Mouse (Mus musculus): ENCODE data around the gene Arl8a. TPM values are rescaled to one million over a fixed set of nuclear protein-coding genes. Genes with fewer than 3 reads are reported as not detected.

Gene Arl8a
- polyA plus RNA-seq, 1 experiment from 2014 or later, result 55.5 TPM

- ATAC-seq (ENCODE audit: insufficient number of reproducible peaks, insufficient read depth, low FRiP score, low read depth), result peak; percentile 11; the same call in 1 of the 2 replicates
- H3K27me3 ChIP-seq (ENCODE audit: control insufficient read depth, insufficient read depth, low read length), result no peaks in the 10 kb centered on the region
- 84% methylated on average over 7 of the region's 7 CpGs for WGBS
- H3K4me2 ChIP-seq (replicated peaks; ENCODE audit: low read depth, low read length), result no peak overlapping the region
- no peaks in the 10 kb centered on the region for H3K36me3 ChIP-seq (ENCODE audit: control insufficient read depth, insufficient read depth, low read length)
- no peak overlapping the region for H3K9ac ChIP-seq (replicated peaks; ENCODE audit: low read depth, low read length)
- 0 out of 2 replicates have a peak, but pooled peaks cover 5% of the 10 kb centered on the region for H3K4me1 ChIP-seq (ENCODE audit: control insufficient read depth, insufficient read depth, low read length)
- H3K4me3 ChIP-seq (ENCODE audit: low read depth, low read length), result no peak overlapping the region
- no peaks in the 10 kb centered on the region for H3K9me3 ChIP-seq (ENCODE audit: control insufficient read depth, low read depth, low read length)
- H3K27ac ChIP-seq (ENCODE audit: low read length), result no peak overlapping the region
Measured at GRCm38 (mm10) chr1:135178863-135179262, 32.2 kb downstream of the Arl8a start.

DNA sequence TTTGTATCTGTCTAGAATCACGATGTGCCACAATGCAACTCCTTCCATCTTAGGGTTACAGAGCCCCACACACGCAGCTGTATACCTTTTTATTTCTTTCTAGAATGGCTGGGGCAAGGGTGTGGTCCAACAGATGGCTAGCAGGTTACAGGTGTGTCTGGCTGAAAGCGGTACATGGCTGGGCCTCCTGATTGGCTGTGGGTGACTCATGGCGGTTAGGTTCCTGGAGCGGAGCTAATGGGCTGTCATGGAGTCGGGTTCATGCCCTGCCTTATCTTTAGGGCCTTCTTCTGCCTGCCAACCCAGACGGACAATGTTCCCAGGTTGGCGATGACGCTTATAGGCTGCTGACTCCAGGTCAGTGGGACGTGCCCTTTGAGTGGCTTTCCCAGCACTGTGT, 34.2 kb downstream of the Arl8a start:
- peak; percentile 58; the same call in 1 of the 2 replicates for ATAC-seq (ENCODE audit: insufficient number of reproducible peaks, insufficient read depth, low FRiP score, low read depth)
- Histone ChIP-seq H3K4me3 (ENCODE audit: low read depth, low read length) (no peak overlapping the region), H3K27me3 (ENCODE audit: control insufficient read depth, insufficient read depth, low read length) (no peaks in the 10 kb centered on the region), H3K36me3 (ENCODE audit: control insufficient read depth, insufficient read depth, low read length) (no peaks in the 10 kb centered on the region), H3K27ac (ENCODE audit: low read length) (0 out of 2 replicates have a peak overlapping the region, but pooled peaks have one; percentile 45), H3K9ac (replicated peaks; ENCODE audit: low read depth, low read length) (no peak overlapping the region), H3K9me3 (ENCODE audit: control insufficient read depth, low read depth, low read length) (no peaks in the 10 kb centered on the region), H3K4me2 (replicated peaks; ENCODE audit: low read depth, low read length) (no peak overlapping the region), H3K4me1 (ENCODE audit: control insufficient read depth, insufficient read depth, low read length) (0 out of 2 replicates have a peak, but pooled peaks cover 5% of the 10 kb centered on the region)
- WGBS, result 66% methylated on average over 10 of the region's 10 CpGs

- H3K4me2 ChIP-seq (replicated peaks; ENCODE audit: low read depth, low read length), result no peak overlapping the region
- no peak overlapping the region for H3K9ac ChIP-seq (replicated peaks; ENCODE audit: low read depth, low read length)
- no peaks in the 10 kb centered on the region for H3K36me3 ChIP-seq (ENCODE audit: control insufficient read depth, insufficient read depth, low read length)
- H3K27me3 ChIP-seq (ENCODE audit: control insufficient read depth, insufficient read depth, low read length), result no peaks in the 10 kb centered on the region
- H3K9me3 ChIP-seq (ENCODE audit: control insufficient read depth, low read depth, low read length), result no peaks in the 10 kb centered on the region
- ATAC-seq (ENCODE audit: insufficient number of reproducible peaks, insufficient read depth, low FRiP score, low read depth), result no peak
- no peak overlapping the region for H3K4me3 ChIP-seq (ENCODE audit: low read depth, low read length)
- 0 out of 2 replicates have a peak overlapping the region, but pooled peaks have one; percentile 45 for H3K27ac ChIP-seq (ENCODE audit: low read length)
- 53% methylated on average over 4 of the region's 4 CpGs for WGBS
- H3K4me1 ChIP-seq (ENCODE audit: control insufficient read depth, insufficient read depth, low read length), result 0 out of 2 replicates have a peak, but pooled peaks cover 5% of the 10 kb centered on the region
Measured at GRCm38 (mm10) chr1:135181275-135181674, 34.7 kb downstream of the Arl8a start.

- Histone ChIP-seq H3K4me1 (ENCODE audit: control insufficient read depth, insufficient read depth, low read length) (0 out of 2 replicates have a peak, but pooled peaks cover 5% of the 10 kb centered on the region), H3K4me2 (replicated peaks; ENCODE audit: low read depth, low read length) (no peak overlapping the region), H3K27ac (ENCODE audit: low read length) (peak overlapping the region; percentile 70; the same call in 1 of the 2 replicates), H3K36me3 (ENCODE audit: control insufficient read depth, insufficient read depth, low read length) (no peaks in the 10 kb centered on the region), H3K9me3 (ENCODE audit: control insufficient read depth, low read depth, low read length) (no peaks in the 10 kb centered on the region), H3K4me3 (ENCODE audit: low read depth, low read length) (no peak overlapping the region), H3K9ac (replicated peaks; ENCODE audit: low read depth, low read length) (no peak overlapping the region), H3K27me3 (ENCODE audit: control insufficient read depth, insufficient read depth, low read length) (no peaks in the 10 kb centered on the region)
- WGBS, result 84% methylated on average over 8 of the region's 8 CpGs
- ATAC-seq (ENCODE audit: insufficient number of reproducible peaks, insufficient read depth, low FRiP score, low read depth), result no peak
Measured at GRCm38 (mm10) chr1:135181880-135182623, 35.4 kb downstream of the Arl8a start.

DNA sequence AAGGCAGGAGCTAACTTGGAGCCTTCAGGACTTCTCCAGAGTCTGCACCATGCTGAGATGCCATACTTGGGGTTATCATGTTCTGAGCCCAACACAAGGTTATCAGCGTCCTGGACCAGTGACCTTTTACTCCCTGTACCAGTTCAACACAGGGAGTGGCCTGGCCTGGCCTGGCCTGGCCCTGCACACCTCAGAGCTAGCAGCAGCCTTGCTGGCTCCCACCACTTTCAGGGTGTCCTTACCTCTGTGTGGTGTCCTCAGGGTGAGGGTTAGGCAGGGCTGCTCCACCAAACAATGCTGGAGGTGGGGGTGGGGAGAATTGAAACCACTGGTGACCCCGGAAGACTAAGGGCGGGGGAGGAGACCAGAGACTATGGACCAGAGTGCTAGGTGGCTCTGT, 36.4 kb downstream of the Arl8a start:
- Histone ChIP-seq H3K27me3 (ENCODE audit: control insufficient read depth, insufficient read depth, low read length) (no peaks in the 10 kb centered on the region), H3K9me3 (ENCODE audit: control insufficient read depth, low read depth, low read length) (no peaks in the 10 kb centered on the region), H3K27ac (ENCODE audit: low read length) (peak overlapping the region; percentile 70; the same call in 1 of the 2 replicates), H3K36me3 (ENCODE audit: control insufficient read depth, insufficient read depth, low read length) (no peaks in the 10 kb centered on the region), H3K4me2 (replicated peaks; ENCODE audit: low read depth, low read length) (no peak overlapping the region), H3K4me3 (ENCODE audit: low read depth, low read length) (no peak overlapping the region), H3K4me1 (ENCODE audit: control insufficient read depth, insufficient read depth, low read length) (0 out of 2 replicates have a peak, but pooled peaks cover 5% of the 10 kb centered on the region), H3K9ac (replicated peaks; ENCODE audit: low read depth, low read length) (no peak overlapping the region)
- ATAC-seq (ENCODE audit: insufficient number of reproducible peaks, insufficient read depth, low FRiP score, low read depth), result peak; percentile 26; the same call in 1 of the 2 replicates
- WGBS, result 57% methylated on average over 3 of the region's 3 CpGs

DNA sequence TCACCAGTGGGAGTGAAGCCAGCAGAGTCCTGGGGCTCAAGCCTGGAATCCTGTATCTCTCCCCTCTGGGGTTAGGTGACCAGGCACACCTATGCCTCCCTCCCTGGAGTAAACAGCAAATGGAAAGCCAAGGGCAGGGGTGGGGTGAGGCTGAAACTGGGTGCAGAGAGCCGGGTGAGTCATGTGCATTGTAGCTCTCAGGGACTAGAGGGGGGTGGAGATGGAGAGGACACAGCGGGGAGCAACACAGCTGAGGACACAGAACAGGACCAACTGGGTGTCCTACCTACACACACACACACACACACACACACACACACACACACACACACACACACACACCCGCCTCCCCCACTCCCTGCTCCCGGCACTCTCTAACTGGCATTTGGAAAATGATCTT, 36.8 kb downstream of the Arl8a start:
- ATAC-seq (ENCODE audit: insufficient number of reproducible peaks, insufficient read depth, low FRiP score, low read depth), result peak; percentile 82
- H3K27me3 ChIP-seq (ENCODE audit: control insufficient read depth, insufficient read depth, low read length), result no peaks in the 10 kb centered on the region
- H3K4me2 ChIP-seq (replicated peaks; ENCODE audit: low read depth, low read length), result no peak overlapping the region

GRCm38 (mm10) chr1:135183941-135184570, 37.4 kb downstream of the Arl8a start:
- H3K36me3 ChIP-seq (ENCODE audit: control insufficient read depth, insufficient read depth, low read length), result no peaks in the 10 kb centered on the region
- no peaks in the 10 kb centered on the region for H3K9me3 ChIP-seq (ENCODE audit: control insufficient read depth, low read depth, low read length)
- peak overlapping the region; percentile 44; the same call in 1 of the 2 replicates for H3K27ac ChIP-seq (ENCODE audit: low read length)
- no peaks in the 10 kb centered on the region for H3K27me3 ChIP-seq (ENCODE audit: control insufficient read depth, insufficient read depth, low read length)
- H3K4me2 ChIP-seq (replicated peaks; ENCODE audit: low read depth, low read length), result no peak overlapping the region
- H3K9ac ChIP-seq (replicated peaks; ENCODE audit: low read depth, low read length), result no peak overlapping the region
- WGBS, result 56% methylated on average over 11 of the region's 11 CpGs
- peak; percentile 48; the same call in 1 of the 2 replicates for ATAC-seq (ENCODE audit: insufficient number of reproducible peaks, insufficient read depth, low FRiP score, low read depth)
- H3K4me3 ChIP-seq (ENCODE audit: low read depth, low read length), result no peak overlapping the region
- H3K4me1 ChIP-seq (ENCODE audit: control insufficient read depth, insufficient read depth, low read length), result 0 out of 2 replicates have a peak, but pooled peaks cover 5% of the 10 kb centered on the region

More for the DNA sequence above, 36.8 kb downstream of the Arl8a start:
- no peak overlapping the region for H3K4me3 ChIP-seq (ENCODE audit: low read depth, low read length)
- peak overlapping the region; percentile 70; the same call in 1 of the 2 replicates for H3K27ac ChIP-seq (ENCODE audit: low read length)
- H3K36me3 ChIP-seq (ENCODE audit: control insufficient read depth, insufficient read depth, low read length), result no peaks in the 10 kb centered on the region
- H3K9me3 ChIP-seq (ENCODE audit: control insufficient read depth, low read depth, low read length), result no peaks in the 10 kb centered on the region
- 59% methylated on average over 4 of the region's 4 CpGs for WGBS
- 0 out of 2 replicates have a peak, but pooled peaks cover 5% of the 10 kb centered on the region for H3K4me1 ChIP-seq (ENCODE audit: control insufficient read depth, insufficient read depth, low read length)
- no peak overlapping the region for H3K9ac ChIP-seq (replicated peaks; ENCODE audit: low read depth, low read length)

GRCm38 (mm10) chr1:135185936-135186335, 39.3 kb downstream of the Arl8a start:
- no peak for ATAC-seq (ENCODE audit: insufficient number of reproducible peaks, insufficient read depth, low FRiP score, low read depth)
- H3K27me3 ChIP-seq (ENCODE audit: control insufficient read depth, insufficient read depth, low read length), result no peaks in the 10 kb centered on the region
- no peak overlapping the region for H3K4me2 ChIP-seq (replicated peaks; ENCODE audit: low read depth, low read length)
- H3K9me3 ChIP-seq (ENCODE audit: control insufficient read depth, low read depth, low read length), result no peaks in the 10 kb centered on the region
- H3K27ac ChIP-seq (ENCODE audit: low read length), result no peak overlapping the region
- H3K4me1 ChIP-seq (ENCODE audit: control insufficient read depth, insufficient read depth, low read length), result 0 out of 2 replicates have a peak, but pooled peaks cover 5% of the 10 kb centered on the region
- no peak overlapping the region for H3K4me3 ChIP-seq (ENCODE audit: low read depth, low read length)
- no peaks in the 10 kb centered on the region for H3K36me3 ChIP-seq (ENCODE audit: control insufficient read depth, insufficient read depth, low read length)
- no peak overlapping the region for H3K9ac ChIP-seq (replicated peaks; ENCODE audit: low read depth, low read length)
- WGBS, result 45% methylated on average over 5 of the region's 5 CpGs
